Mouse (Mus musculus): ENCODE measurements at regions not wholly inside any gene's neighbourhood (a gene's known extent, or its start where the extent isn't known, plus 50 kb on each side); places are given as distances from the start of the nearest gene placed in this dataset.

GRCm38 (mm10) chr1:88954784-88955183 is 115.4 kb upstream of the Sh3bp4 start:
- TF ChIP-seq CTCF (IDR thresholded peaks at IDR 0.05; ENCODE audit: control insufficient read depth, insufficient read depth, insufficient read length) (no peak), USF1 (IDR thresholded peaks at IDR 0.05; ENCODE audit: low read depth) (no peak), MAX (IDR thresholded peaks at IDR 0.05) (no peak), MYOD1 (IDR thresholded peaks at IDR 0.05; ENCODE audit: control insufficient read depth, insufficient read length, low read depth) (no peak)

Measured in C2C12 (cell line).